Mouse (Mus musculus): ENCODE results near the gene Vezf1.

Gene Vezf1

DNA sequence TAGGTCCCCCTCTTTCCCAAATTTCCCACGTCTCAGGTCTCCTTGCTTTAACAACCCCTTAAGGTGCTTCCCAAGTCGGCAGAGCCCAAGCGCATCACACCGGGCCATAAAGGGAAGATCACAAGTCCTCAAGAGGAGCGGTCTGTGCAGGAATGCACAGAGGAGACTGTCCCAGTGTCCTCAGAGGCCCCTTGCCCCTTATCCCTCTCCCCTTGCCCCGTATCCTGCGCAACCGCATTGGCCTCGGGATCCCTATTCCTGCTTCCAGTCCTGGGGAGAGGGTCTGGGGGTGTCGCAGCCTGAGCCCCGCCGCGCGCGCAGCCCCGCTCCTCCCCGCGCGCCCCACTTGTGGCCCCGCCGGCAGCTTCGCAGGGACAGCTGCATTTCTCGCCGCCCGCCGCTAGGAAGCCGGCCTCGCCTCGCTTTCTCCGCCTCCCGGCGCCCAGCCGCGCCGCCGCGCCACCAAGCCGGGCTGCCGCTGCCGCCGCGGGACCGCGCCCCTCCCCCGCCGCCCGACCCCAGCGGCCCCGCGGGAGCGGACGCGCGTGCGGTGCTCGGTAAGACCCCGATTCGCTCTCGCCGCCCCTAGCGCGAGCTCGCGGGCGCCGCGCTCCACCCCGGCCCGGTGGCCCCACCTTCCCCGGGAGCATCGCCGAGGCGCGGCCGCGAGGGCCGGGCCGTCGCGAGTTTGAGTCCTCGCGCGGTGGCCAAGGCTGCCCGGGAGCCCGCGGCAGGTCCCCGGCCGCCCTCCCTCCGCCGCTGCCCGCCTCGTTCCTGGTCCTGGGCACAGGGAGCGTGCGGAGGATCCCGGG is 30.9 kb downstream of the Vezf1 start:
- peak; percentile 80 for DNase-seq (ENCODE audit: low spot score)

DNA sequence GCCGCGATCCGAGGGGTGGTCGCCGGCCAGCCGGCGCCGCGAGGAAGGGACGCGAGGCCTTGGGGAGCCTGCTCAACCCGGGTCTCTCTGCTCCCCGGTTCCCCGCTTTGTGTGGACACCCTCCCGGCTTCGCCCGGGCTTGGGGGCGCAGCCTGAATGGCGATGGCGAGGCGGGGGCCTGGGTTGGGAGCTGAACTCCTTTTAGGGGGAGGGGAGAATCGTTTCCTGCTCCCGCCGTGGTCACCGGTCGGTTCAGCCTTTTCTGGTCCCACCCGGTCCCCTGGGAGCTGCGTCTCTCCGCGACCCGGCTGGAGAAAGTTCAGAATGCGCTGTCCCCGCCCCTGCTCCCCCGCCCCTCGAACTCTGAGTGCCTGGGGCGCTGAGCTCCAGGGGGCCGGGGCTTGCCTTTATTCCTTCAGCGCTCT is 31.5 kb downstream of the Vezf1 start:
- DNase-seq (ENCODE audit: low spot score), result peak; percentile 79

DNA sequence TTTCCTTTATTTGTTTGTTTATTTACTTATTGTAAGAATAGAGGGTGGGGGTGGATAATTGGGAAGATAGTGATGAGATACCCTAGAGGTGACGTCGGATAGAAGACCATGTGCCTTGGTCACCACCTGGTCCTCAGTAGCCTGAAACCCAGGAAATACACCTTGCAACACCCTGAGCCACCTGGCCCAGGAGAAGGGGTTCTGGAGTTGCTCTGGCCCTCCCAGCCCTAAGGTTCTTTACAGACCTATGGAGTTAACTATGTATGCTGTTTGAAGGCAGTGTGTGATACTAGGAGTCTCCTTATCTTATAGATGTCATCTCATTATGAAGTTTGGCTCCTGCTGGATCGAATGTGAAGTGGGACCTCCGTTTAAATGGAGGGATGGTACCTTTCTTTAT is 32.1 kb downstream of the Vezf1 start:
- no peak for DNase-seq (ENCODE audit: low spot score)

DNA sequence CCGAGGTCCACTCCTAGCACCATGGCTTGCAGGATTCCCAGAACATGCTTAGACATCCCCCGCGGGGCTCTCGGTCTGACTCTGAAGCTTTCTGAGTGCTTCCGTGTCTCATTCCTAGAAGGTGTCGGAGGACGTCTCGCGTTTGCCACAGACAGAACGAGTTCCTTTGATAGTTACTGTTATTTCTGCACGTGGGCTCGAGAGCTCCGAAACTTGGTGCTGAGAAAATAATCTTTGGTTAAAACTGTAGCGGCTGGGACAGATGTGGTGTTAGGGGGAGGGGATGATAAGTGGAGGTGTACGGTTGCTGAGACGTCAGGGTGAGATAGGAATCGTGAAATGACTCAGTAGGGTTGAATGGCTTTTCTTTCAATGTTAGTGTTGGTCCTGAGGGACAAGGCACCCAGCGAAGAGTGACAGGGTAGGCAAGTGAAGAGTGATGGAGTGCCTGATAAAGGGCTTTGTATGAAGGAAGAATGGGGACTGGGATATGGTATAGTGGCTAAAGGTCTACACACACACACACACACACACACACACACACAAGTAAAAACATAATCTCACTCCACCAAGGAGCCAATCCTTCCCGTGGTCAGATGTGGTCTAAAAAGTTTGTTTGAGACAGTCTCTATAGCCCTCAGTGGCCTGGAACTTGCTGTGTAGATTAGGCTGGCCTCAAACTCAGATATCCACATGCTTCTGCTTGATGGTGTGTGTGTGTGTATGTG is 35.3 kb downstream of the Vezf1 start:
- DNase-seq (ENCODE audit: low spot score), result no peak

DNA sequence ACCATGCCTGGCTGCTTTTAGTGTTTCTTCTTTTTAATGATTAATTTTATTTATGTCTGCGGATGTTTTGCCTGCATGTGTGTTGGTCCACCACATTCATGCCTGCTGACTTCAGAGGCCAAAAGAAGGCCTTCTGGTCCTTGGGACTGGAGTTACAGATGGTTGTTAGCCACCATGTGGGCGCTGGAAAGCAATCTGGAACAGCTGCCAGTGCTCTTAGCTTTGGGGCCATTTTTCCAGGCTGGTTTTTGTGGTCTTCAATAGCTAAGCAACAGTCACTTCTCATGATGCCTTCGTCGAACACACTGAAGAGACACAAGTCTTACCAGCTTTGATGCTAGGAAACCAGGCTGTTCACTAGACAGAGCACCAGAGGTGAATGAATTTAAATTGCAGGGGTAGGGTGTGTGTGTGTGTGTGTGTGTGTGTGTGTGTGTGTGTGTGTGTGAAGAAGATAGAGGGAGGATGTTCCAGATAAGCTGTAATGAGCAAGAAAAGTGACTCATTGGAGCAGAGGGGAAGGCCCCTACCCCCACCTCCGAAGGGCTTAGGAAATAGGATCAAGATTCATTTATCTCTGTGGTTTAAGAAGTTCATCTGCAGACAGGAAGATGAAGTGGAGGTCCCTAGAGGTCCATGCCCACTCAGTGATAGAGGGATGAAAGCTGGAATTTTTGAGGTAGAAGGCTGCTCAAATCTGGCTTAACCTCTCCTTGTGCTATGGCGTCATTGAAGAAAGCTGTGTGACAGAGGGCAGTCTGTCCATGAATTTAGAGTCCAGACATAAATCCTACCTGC is 37.6 kb downstream of the Vezf1 start:
- DNase-seq (ENCODE audit: low spot score), result no peak

DNA sequence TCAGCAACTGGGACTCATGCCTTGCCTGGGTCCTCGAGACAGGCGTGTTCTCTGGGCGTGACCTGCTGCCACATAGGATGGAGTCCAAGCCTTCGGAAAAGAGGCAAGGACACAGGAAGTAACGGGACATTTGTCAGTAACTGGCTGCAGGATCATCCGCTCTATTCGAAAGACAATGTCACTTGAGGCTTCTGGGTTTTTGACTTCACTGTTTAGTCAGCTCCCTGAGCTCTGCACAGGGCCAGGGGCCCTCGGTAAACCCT is 38.1 kb downstream of the Vezf1 start:
- no peak for DNase-seq (ENCODE audit: low spot score)

DNA sequence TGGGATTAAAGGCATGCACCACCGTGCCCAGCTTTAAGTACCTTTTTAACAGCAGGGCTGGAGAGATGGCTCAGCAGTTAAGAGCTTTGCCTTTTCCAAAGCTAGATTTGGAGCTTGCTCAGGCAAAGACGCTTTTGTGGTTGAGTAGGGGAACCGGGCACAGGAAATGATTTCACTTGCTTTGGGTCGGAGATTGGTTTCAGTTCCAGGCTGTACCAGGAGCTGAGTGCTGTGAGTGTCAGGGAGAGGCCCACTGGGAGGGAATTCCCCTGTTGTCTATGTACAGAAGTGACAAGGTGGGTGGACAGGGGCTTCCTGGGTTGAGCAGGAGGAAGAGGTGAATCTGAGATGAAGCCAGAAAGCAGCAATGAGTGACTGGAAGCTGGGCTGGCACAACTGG is 39.3 kb downstream of the Vezf1 start:
- DNase-seq (ENCODE audit: low spot score), result no peak

DNA sequence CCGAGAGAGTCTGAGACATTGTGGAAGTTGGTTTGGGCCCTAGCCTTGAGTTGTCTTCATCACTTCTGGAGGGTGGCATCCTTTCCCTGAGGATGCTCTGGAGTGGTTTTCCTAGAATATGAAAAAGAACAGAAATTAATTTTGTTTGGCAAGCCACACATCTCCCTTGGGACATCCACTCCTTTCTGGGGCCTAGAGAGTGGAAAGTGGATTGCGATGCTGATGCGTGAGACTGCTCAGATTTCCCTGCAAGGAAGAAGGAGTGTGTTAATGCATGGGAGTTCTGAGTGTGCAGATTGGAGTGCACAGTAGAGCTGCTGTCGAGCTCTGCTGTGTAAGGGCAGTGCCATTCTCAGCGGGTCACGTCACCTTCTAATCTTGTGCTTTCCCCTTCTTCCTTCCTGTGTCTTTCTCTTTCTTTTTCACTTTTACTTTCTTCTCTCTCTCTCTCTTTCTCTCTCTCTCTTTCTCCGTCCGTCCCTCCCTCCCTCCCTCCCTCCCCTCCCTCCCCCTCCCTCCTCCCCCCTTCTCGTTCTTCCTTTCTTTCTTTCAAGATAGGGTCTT is 42.0 kb downstream of the Vezf1 start:
- DNase-seq (ENCODE audit: low spot score), result no peak

DNA sequence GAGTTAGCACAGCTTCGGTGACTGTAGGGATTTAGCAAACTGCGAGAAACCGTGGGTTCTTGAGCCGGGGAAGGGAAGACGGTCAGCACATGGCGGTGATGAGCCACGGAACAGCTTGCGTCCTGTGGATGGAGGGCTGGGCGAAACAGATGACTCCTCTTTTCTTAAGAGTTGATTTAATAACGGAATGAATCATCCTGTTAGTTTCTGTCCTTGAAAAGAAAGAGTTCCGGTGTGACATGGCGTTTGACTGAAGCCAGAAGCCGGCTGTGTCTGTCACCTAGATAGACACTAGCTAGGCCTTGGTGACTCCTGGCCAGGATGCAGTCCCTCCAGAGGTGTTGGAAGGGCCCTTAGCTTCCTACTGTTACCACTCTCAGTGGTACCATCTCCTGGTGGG is 44.0 kb downstream of the Vezf1 start:
- DNase-seq (ENCODE audit: low spot score), result no peak

DNA sequence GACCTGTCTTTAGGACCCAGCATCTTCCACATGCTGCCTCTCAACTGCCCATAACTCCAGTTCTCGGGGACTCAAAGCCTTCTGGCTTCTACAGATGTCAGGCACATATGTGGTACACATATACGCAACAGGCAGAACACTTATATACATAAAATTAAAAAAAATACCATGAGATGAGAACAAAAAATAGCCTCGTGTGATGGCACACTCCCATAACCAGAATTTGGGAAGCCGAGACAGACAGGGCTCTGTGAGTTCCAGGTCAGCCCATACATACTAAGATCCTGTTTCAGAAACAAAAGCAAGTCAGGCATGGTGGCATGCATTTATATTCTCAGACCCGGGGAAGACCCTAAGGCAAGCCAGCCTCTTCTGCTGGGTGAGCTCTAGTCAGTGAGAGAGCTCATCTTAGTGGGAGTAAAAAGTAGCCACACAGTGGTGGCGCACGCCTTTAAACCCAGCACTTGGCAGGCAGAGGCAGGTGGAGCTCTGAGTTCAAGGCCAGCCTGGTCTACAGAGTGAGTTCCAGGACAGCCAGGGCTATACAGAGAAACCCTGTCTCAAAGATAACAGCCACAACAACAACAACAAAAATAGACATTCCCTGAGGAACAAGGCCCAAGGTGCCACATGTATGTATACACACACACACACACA is 44.7 kb downstream of the Vezf1 start:
- no peak for DNase-seq (ENCODE audit: low spot score)

DNA sequence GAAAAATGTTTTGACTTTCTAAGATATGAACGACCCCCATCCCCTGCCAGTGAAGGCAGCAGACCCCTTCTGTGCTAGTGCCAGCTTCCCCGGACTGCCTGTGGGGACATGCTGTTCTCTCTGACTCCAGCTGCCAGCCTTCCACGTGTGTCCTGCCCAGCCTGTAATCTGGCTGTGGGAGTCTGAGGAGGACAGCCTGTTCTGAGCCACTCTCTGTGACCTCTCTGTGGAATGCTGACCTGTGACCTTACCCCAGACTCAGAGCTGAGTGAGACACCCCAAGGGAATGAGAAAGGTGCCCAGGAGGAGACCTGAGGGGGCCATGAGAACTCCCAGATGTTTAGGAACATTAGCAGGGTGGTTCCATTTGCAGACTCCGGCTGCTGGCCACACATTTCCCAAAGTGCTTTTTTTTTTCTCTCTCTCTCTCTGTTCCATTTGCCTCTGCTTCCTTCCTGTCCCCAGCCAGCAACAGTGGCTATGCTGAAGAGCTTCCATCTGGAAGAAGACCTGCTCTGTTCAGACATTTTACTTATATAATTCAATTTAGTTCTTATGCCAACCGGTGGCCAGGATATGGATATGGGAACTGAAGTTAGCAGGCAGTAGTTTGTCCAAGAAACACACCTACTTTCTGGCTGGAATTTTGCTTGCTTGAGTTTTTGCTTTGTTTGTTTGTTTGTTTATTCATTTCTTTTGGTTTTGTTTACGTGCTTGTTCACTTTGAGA is 45.6 kb downstream of the Vezf1 start:
- DNase-seq (ENCODE audit: low spot score), result no peak

DNA sequence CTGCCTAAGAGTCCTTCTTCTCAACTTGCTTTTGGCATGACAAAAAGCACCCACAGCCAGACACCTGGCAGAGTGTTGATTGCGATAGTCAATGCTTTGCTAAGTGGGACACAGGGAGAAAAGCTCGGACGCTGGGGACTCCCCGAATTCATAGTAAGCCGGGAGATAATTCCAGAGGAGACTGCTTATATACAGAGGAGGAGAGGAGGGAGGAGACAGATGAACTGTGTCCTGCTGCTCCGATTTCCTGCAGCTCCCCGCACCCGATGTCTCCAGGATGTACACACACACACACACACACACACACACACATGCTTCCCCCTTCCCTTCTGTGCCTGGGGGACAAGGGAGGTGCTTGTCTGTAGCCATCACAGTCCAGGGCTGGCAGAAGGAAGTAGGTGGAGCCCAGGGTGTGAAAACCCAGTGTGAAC is 46.8 kb downstream of the Vezf1 start:
- DNase-seq (ENCODE audit: low spot score), result no peak

DNA sequence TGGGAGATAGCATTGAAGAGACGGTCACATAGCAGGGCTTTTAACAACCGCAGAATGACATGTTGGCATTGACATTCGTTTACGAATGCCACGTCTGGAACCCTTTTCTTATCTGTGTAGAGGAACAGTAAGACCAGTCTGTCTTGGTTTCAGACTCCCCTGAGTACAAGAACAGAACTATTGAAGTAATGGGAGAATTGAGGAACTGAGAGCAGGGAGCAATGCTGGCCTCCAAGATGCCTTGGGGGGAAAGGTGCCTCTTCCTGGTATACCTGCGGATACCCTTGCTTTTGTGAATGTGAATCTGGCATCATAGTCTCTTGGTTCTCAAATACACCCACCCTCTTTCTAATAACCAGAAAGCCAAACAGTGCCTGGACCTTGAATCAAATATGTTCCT is 48.5 kb downstream of the Vezf1 start:
- no peak for DNase-seq (ENCODE audit: low spot score)

DNA sequence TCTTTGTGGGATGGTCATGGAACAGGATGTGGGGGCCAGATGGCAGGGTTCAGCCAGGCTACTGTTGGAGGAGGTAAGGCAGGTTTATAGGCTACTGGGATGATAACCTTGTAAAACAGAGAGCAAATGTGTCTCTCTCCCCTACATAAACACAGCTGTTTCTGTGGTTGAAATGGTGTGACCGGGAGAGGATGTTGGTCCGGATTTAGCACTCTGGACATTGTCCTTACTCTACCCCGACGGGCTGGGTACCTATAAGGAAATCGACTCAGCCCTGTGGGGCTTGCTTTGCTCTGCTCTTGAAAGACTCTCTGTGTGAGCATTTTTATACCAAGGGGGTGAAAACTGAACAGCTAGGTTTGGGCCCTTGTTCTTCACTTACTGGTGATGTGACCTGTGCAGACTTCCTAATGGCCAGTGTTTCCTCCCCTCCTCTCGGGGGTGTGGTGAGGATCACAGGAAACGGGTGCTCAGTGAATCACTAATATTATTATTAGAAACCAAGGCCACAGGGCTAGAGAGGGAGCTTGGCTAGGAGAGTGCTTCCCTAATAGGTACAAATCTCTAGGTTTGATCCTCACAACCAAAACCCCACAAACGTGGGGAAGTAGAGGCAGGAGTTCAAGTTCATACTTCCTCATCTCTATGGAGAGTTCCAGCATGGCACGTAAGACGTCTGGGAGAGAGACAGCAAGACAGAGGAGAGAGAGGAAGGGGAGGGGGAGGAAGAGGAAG is 49.4 kb downstream of the Vezf1 start:
- DNase-seq (ENCODE audit: low spot score), result no peak

DNA sequence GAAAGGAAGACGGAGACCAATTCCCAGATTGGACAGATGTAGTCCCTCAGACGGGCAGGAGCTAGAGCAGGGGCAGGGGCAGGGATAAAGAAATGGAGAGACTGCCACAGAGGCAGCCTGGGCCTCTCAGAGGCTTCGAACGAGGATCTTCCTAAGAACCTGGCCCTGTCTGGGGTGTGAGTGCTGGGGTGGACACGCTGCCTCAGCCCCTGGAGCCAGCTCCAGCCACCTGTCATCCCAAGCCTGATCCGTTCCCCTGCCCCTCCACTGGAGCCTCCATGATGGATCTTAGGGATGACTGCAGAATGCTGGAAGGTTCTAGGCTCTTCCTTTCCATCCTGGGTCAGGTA is 50.0 kb downstream of the Vezf1 start:
- no peak for DNase-seq (ENCODE audit: low spot score)

DNA sequence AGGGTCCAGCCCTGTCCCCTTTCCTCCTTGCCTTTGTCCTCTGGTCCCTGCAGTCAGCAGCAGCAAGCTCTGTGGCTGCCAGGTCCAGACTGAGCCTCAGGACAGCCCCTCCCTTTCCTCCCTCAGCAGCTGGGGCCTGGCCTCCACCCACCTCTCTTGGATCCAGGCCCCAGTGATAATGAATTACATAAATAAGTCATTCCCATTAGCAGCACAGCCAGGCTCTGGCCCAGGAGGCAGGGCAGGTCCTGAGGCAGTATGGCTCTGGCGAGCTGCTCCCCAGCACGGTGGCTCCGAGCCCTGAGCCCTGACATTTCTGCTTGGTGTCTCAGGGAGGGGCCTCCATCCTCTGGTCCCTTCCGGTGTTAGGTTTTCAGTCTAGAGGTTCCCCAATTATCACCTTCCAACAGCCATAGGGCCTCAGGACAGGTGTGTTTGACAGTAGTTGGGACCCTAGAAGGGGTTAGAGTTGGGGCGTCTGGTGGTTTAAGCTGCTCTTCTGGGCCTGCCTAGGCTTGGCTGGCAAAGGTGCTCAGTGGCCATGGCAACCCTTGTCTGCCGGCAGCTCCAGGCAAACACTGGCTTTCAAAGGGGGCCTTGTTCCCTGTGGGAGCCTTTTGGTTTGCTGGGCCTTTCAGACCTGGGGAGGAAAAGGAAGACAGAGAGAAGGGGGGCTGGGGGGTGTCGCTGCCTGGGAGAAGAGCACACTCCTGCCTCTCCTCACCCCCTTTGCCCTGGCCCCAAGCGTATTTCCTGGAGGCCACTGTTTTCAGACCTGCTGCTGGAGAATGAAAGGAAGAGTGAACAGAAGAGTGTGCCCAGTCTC is 51.0 kb downstream of the Vezf1 start:
- DNase-seq (ENCODE audit: low spot score), result peak; percentile 82

DNA sequence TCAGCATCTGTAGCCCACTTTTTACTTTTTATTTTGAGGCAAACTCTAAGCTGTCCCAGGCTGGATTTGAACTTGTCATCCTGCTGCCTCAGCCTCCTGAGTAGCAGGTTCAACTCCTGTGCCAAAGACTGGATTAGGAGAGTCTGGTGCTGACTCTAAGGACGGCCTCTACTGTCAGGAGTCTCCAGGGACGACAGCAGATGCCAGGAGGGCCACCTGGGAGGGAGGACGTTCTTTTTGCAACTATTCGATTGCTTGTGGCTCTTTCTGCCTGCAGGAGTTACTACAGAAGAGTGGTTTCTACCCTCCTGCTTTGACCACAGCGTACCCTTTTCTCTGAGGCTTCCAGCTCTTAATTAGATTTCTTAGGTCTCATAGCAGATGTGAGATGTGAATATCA is 54.5 kb downstream of the Vezf1 start:
- DNase-seq (ENCODE audit: low spot score), result no peak

DNA sequence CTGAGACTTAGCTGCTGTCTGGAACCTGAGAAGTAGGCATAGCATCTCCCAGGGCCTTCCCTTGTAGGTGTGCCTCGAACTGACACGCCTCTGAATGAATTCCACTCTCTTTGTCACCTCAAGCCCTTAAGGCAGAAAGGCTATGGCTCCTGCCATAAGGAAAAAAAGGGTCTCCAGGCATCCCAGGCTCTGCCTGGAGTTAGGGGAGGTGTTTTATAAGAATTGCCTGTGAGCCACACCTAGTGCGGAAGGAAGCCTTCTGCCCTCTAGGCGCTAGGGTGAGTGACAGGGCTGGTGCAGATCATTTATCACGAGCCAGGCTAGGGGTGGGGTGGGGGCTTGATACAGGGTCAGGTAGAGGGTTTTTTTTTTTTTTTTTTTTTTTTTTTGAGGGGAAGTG is 54.9 kb downstream of the Vezf1 start:
- DNase-seq (ENCODE audit: low spot score), result no peak

DNA sequence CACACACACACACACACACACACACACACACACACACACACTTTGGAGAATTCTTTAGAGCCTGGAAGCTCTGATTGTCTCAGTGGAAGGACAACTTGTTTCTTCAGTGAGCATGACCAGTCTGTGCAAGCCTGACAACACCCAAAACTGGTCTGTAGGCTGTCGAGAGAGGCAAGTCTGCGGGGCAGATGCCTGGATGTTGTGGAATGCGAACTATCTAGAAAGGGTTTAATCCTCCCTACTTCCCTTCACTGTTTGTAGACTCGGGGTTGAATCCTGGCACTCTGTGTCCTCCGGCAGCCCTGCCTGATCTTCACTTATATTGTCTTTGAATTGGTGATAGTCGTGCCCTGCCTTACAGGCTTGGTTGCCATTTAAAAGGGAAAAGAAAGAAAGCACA is 55.7 kb downstream of the Vezf1 start:
- no peak for DNase-seq (ENCODE audit: low spot score)

DNA sequence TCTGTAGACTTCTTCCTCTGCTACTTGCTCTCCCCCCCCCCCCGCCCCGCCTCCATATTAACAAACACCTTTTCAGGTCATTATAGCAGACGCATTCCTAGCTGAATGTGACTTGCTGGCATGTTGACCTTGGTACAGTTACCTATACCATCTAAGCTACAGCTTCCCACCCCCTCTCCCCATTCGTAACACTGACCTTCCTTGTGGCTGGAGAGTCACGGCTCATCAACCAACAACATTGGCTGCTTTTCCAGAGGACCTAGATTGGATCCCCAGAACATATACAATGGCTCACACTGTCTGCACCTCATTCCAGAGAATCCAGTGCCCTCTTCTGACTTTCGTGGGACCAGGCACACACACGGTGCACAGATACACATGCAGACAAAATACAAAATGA is 57.4 kb downstream of the Vezf1 start:
- no peak for DNase-seq (ENCODE audit: low spot score)
